Mouse (Mus musculus): ENCODE data around the gene Gpbp1l1.

GRCm38 (mm10) chr4:116555413-116556300, 1.8 kb upstream of the Gpbp1l1 start, which contains the start of gene Tmem69:
- TF ChIP-seq CTCF (IDR thresholded peaks at IDR 0.05; ENCODE audit: low read depth, low read length), result no peak
- TF ChIP-seq TAL1 (conservative IDR thresholded peaks at IDR 0.05; ENCODE audit: low read depth, low read length), result no peak
- no peak for TF ChIP-seq GATA1 (IDR thresholded peaks at IDR 0.05; ENCODE audit: borderline replicate concordance, low read length)
- no peak for TF ChIP-seq POLR2AphosphoS5 (IDR thresholded peaks at IDR 0.05; ENCODE audit: insufficient replicate concordance, low read depth, low read length)
